ENCODE assay signal across 23 mouse cellular contexts in the genomic region with DNA sequence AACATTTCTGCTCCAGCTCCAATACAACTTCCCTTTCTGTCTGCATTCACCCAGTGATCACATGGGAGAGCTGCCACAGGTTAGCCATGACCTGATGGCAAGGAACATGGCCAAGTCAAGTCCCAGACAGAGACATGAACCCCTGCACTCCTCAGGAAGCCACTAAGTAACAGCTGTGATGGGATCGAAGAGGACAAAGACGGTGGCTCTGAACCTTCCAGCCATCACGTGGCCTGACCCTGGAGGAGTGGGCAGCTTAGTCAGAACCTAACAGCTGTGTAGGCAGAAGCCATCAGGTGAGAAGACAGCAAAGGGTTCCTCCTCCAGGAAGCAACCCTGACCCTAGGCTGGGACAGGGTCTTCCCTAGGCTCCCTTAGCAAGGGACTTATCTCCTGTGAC. TPM values are rescaled to one million over a fixed set of nuclear protein-coding genes. Genes with fewer than 3 reads are reported as not detected.
DNase-seq lines count a peak whose midpoint lies in the region; ATAC-seq and TF ChIP-seq lines count a peak whose summit lies in the region.
"Had no signal": no experiment of that assay in that cellular context is flagged by ENCODE, and none has a peak within 500 bp of the region (broad histone marks: within the 10 kb centered on the region; RNA-seq: fewer than 3 reads in every experiment).

No protein-coding gene starts in this region.

- no peaks in the 10 kb centered on the region for H3K27me3 ChIP-seq in forebrain, embryonic 10.5 days (ENCODE audit: poor library complexity, severe bottlenecking)
- H3K27me3 ChIP-seq in forebrain, embryonic 12.5 days = no peaks in the 10 kb centered on the region
- no peaks in the 10 kb centered on the region for H3K27me3 ChIP-seq in testis, adult 2 months (ENCODE audit: control insufficient read depth, insufficient read depth, low read length)
- H3K27me3 ChIP-seq in hindbrain, postnatal 0 days (ENCODE audit: insufficient read depth, low read length) = no peaks in the 10 kb centered on the region
- H3K27me3 ChIP-seq: embryonic facial prominence, embryonic 12.5 days; embryonic facial prominence, embryonic 15.5 days; forebrain, embryonic 13.5 days; hindbrain, embryonic 12.5 days; hindbrain, embryonic 15.5 days; intestine, embryonic 15.5 days had no signal

- H3K4me2 ChIP-seq in forebrain, embryonic 12.5 days = no peak overlapping the region
- H3K4me2 ChIP-seq in hindbrain, postnatal 0 days (ENCODE audit: low read depth, low read length) = no peak overlapping the region
- H3K4me2 ChIP-seq: embryonic facial prominence, embryonic 12.5 days; embryonic facial prominence, embryonic 15.5 days; forebrain, embryonic 13.5 days; heart, embryonic 11.5 days; hindbrain, embryonic 12.5 days; hindbrain, embryonic 15.5 days; intestine, embryonic 15.5 days had no signal

- no peak overlapping the region for H3K4me3 ChIP-seq in forebrain, embryonic 10.5 days
- H3K4me3 ChIP-seq in forebrain, embryonic 12.5 days (replicated peaks) = no peak overlapping the region
- peak overlapping the region; percentile 82 for H3K4me3 ChIP-seq in testis, adult 2 months (ENCODE audit: control insufficient read depth, low read depth, low read length)
- H3K4me3 ChIP-seq in macrophage (ENCODE audit: inconsistent target) = no peak overlapping the region
- no peak overlapping the region for H3K4me3 ChIP-seq in hindbrain, postnatal 0 days (ENCODE audit: low read length)
- H3K4me3 ChIP-seq: embryonic facial prominence, embryonic 12.5 days; embryonic facial prominence, embryonic 15.5 days; forebrain, embryonic 13.5 days; hindbrain, embryonic 12.5 days; hindbrain, embryonic 15.5 days; intestine, embryonic 15.5 days had no signal

- H3K79me2 ChIP-seq in macrophage (ENCODE audit: inconsistent target) = peaks cover 98% of the 10 kb centered on the region

- TF ChIP-seq POLR2A in testis, adult 2 months (IDR thresholded peaks at IDR 0.05; ENCODE audit: control insufficient read depth, low read depth, low read length) = no peak

- peak overlapping the region; percentile 26; the same call in 1 of the 2 replicates for H3K27ac ChIP-seq in forebrain, embryonic 10.5 days
- no peak overlapping the region for H3K27ac ChIP-seq in forebrain, embryonic 12.5 days
- H3K27ac ChIP-seq in testis, adult 2 months (ENCODE audit: control insufficient read depth, insufficient read depth, low read depth, low read length) = 0 out of 2 replicates have a peak overlapping the region, but pooled peaks have one; percentile 15
- H3K27ac ChIP-seq in macrophage = peak overlapping the region; percentile 48
- H3K27ac ChIP-seq in hindbrain, postnatal 0 days = no peak overlapping the region
- H3K27ac ChIP-seq: embryonic facial prominence, embryonic 12.5 days; embryonic facial prominence, embryonic 15.5 days; forebrain, embryonic 13.5 days; hindbrain, embryonic 12.5 days; hindbrain, embryonic 15.5 days; intestine, embryonic 15.5 days had no signal

- peaks cover 26% of the 10 kb centered on the region for H3K4me1 ChIP-seq in forebrain, embryonic 10.5 days
- H3K4me1 ChIP-seq in forebrain, embryonic 12.5 days = 0 out of 2 replicates have a peak, but pooled peaks cover 4% of the 10 kb centered on the region
- no peaks in the 10 kb centered on the region for H3K4me1 ChIP-seq in testis, adult 2 months (ENCODE audit: control insufficient read depth, insufficient read depth, low read length)
- no peaks in the 10 kb centered on the region for H3K4me1 ChIP-seq in hindbrain, postnatal 0 days (ENCODE audit: insufficient read depth, low read length)
- H3K4me1 ChIP-seq: embryonic facial prominence, embryonic 12.5 days; forebrain, embryonic 13.5 days; hindbrain, embryonic 15.5 days had no signal

- no peak for ATAC-seq in forebrain, embryonic 12.5 days (ENCODE audit: low FRiP score)
- ATAC-seq in hindbrain, postnatal 0 days = no peak
- ATAC-seq: forebrain, embryonic 13.5 days; forebrain, embryonic 16.5 days; intestine, embryonic 15.5 days had no signal

- peaks cover 18% of the 10 kb centered on the region for H3K36me3 ChIP-seq in forebrain, embryonic 10.5 days (replicated peaks)
- peaks cover 4% of the 10 kb centered on the region; the same call in 1 of the 2 replicates for H3K36me3 ChIP-seq in forebrain, embryonic 12.5 days (replicated peaks)
- no peaks in the 10 kb centered on the region for H3K36me3 ChIP-seq in testis, adult 2 months (ENCODE audit: control insufficient read depth, insufficient read depth, low read length)
- peaks cover 53% of the 10 kb centered on the region for H3K36me3 ChIP-seq in macrophage (ENCODE audit: inconsistent target)
- no peaks in the 10 kb centered on the region for H3K36me3 ChIP-seq in hindbrain, postnatal 0 days (ENCODE audit: insufficient read depth, low read length)
- H3K36me3 ChIP-seq: hindbrain, embryonic 15.5 days; intestine, embryonic 15.5 days had no signal

- H3K9ac ChIP-seq in forebrain, embryonic 12.5 days = no peak overlapping the region
- H3K9ac ChIP-seq in hindbrain, postnatal 0 days (replicated peaks; ENCODE audit: low read length) = no peak overlapping the region
- H3K9ac ChIP-seq: embryonic facial prominence, embryonic 12.5 days; embryonic facial prominence, embryonic 15.5 days; forebrain, embryonic 13.5 days; hindbrain, embryonic 12.5 days; hindbrain, embryonic 15.5 days; intestine, embryonic 15.5 days had no signal

- TF ChIP-seq CTCF in testis, adult 2 months (IDR thresholded peaks at IDR 0.05; ENCODE audit: control insufficient read depth, insufficient read depth, insufficient replicate concordance, low read depth, low read length) = no peak
- no peak for TF ChIP-seq CTCF in hindbrain, postnatal 0 days (IDR thresholded peaks at IDR 0.05; ENCODE audit: low read depth)

- WGBS in forebrain, embryonic 10.5 days = 87% methylated on average over 3 of the region's 3 CpGs
- WGBS in forebrain, embryonic 12.5 days = 90% methylated on average over 3 of the region's 3 CpGs
- WGBS in macrophage (ENCODE audit: missing documents) = 97% methylated on average over 3 of the region's 3 CpGs
- WGBS in hindbrain, postnatal 0 days = 79% methylated on average over 3 of the region's 3 CpGs

- H3K9me3 ChIP-seq in forebrain, embryonic 10.5 days = no peaks in the 10 kb centered on the region
- no peaks in the 10 kb centered on the region for H3K9me3 ChIP-seq in forebrain, embryonic 12.5 days
- H3K9me3 ChIP-seq in hindbrain, postnatal 0 days (ENCODE audit: low read length) = no peaks in the 10 kb centered on the region
- H3K9me3 ChIP-seq: embryonic facial prominence, embryonic 12.5 days; embryonic facial prominence, embryonic 15.5 days; forebrain, embryonic 13.5 days; hindbrain, embryonic 12.5 days; hindbrain, embryonic 15.5 days; intestine, embryonic 15.5 days had no signal

- no peak for DNase-seq in forebrain, embryonic 10.5 days (ENCODE audit: extremely low spot score, low spot score)
- no peak for DNase-seq in testis, postnatal 14 days (ENCODE audit: low spot score)
- no peak for DNase-seq in hindbrain, postnatal 0 days (ENCODE audit: low spot score)
- DNase-seq: adrenal gland, adult 2 months; adrenal gland, postnatal 14 days; B cell, adult 2 months; cerebellum, adult 11-12 months; cerebellum, adult 8-10 months; cerebellum, postnatal 10 days; cerebellum, postnatal 36 days; gastrocnemius, postnatal 10 days; gastrocnemius, postnatal 36 days had no signal

RNA-seq across cellular contexts. Expression of gene Prkcd, which starts 16.5 kb away (rescaled TPM):
- polyA plus RNA-seq in forebrain, embryonic 10.5 days (2016; fragmentation: Nextera tagmentation; extraction: Ambion mirVana) = 23.6 and 24.8 TPM in 2 replicates
- polyA plus RNA-seq in forebrain, embryonic 12.5 days (2016; fragmentation: Nextera tagmentation; extraction: Ambion mirVana) = 25.8 and 29.0 TPM in 2 replicates
- 240 and 255 TPM in 2 replicates for polyA plus RNA-seq in testis, adult 2 months (2012; rRNA removed)
- total RNA-seq in macrophage (2018; cell fraction: chromatin; rRNA removed) = 1,000 to 10,000 TPM in 23 of 26 experiments, 100 to 1,000 TPM in 3; 920 to 2,399 (median 1,316) TPM
- 100 to 1,000 TPM; 168 to 279 (median 213) TPM for total RNA-seq in macrophage (2018; cell fraction: cytosol; rRNA removed)
- total RNA-seq in macrophage (2018; cell fraction: nucleus; rRNA removed) = 1,000 to 10,000 TPM in 7 of 26 experiments, 100 to 1,000 TPM in 19; 420 to 1,209 (median 753) TPM
- polyA plus RNA-seq in macrophage (2018) = 108 to 303 TPM (median 176 TPM) in 3 replicates
- 26.2 and 26.8 TPM in 2 replicates for total RNA-seq in hindbrain, postnatal 0 days (2014; rRNA removed)
- polyA plus RNA-seq in hindbrain, postnatal 0 days (2015; fragmentation: Nextera tagmentation; extraction: Ambion mirVana) = 19.6 and 20.4 TPM in 2 replicates

RNA-seq across cellular contexts. Expression of gene Rft1, which starts 44.7 kb away (rescaled TPM):
- 12.7 and 14.7 TPM in 2 replicates for polyA plus RNA-seq in forebrain, embryonic 10.5 days (2016; fragmentation: Nextera tagmentation; extraction: Ambion mirVana)
- polyA plus RNA-seq in forebrain, embryonic 12.5 days (2016; fragmentation: Nextera tagmentation; extraction: Ambion mirVana) = 10.9 TPM in 2 replicates
- polyA plus RNA-seq in testis, adult 2 months (2012; rRNA removed) = 6.3 and 8.1 TPM in 2 replicates
- total RNA-seq in macrophage (2018; cell fraction: chromatin; rRNA removed) = 10 to 100 TPM; 15.0 to 88.5 (median 53.0) TPM
- 10 to 100 TPM; 10.8 to 21.9 (median 16.2) TPM for total RNA-seq in macrophage (2018; cell fraction: cytosol; rRNA removed)
- 10 to 100 TPM; 13.2 to 52.7 (median 28.8) TPM for total RNA-seq in macrophage (2018; cell fraction: nucleus; rRNA removed)
- 11.3 to 19.5 TPM (median 16.6 TPM) in 3 replicates for polyA plus RNA-seq in macrophage (2018)
- total RNA-seq in hindbrain, postnatal 0 days (2014; rRNA removed) = 11.4 and 18.2 TPM in 2 replicates
- polyA plus RNA-seq in hindbrain, postnatal 0 days (2015; fragmentation: Nextera tagmentation; extraction: Ambion mirVana) = 10.0 and 10.1 TPM in 2 replicates

Comparison
In these comparisons a context has a peak if more than half of its experiments do, and no peak if none do; other contexts are left out.
1. H3K27ac ChIP-seq: peak in forebrain, embryonic 10.5 days (single experiment), testis, adult 2 months (single experiment) and macrophage (single experiment); none in forebrain, embryonic 12.5 days (single experiment) and hindbrain, postnatal 0 days (single experiment).